Mouse (Mus musculus) hindbrain, postnatal 0 days (tissue): ENCODE data around the gene Arid3b. TPM values are rescaled to one million over a fixed set of nuclear protein-coding genes. Genes with fewer than 3 reads are reported as not detected.

Source experiments
- ATAC-seq: fragments of 200-750 bp; cut with Nextera tagmentation; 2 replicates; pipeline ENCODE4 v1.8.0; 2017; ENCODE audit warnings: mild to moderate bottlenecking, moderate TSS enrichment, moderate library complexity
- DNase-seq: peaks from one replicate; pipeline ENCODE4 v3.0.0-alpha.2; 2015; ENCODE audit warnings: low spot score
- H3K27ac ChIP-seq: fragments of 300-500 bp; sonication (generic); 2 replicates; pipeline ENCODE4 v1.5.1; 2014; ENCODE audit warnings: mild to moderate bottlenecking
- H3K27me3 ChIP-seq: fragments of 300-500 bp; sonication (generic); 2 replicates; pipeline ENCODE4 v1.6.1; 2014; ENCODE audit warnings: low read length, mixed read lengths; ENCODE audit not compliant: insufficient read depth
- H3K36me3 ChIP-seq: fragments of 300-500 bp; sonication (generic); 2 replicates; pipeline ENCODE4 v1.6.1; 2014; ENCODE audit warnings: low read length, mixed read lengths; ENCODE audit not compliant: insufficient read depth
- H3K4me1 ChIP-seq: fragments of 300-500 bp; sonication (generic); 2 replicates; pipeline ENCODE4 v1.6.1; 2014; ENCODE audit warnings: antibody characterized with exemption, low read length, mixed read lengths; ENCODE audit not compliant: insufficient read depth
- H3K4me2 ChIP-seq: fragments of 300-500 bp; sonication (generic); 2 replicates; pipeline ENCODE4 v1.6.1; 2014; ENCODE audit warnings: low read depth, mild to moderate bottlenecking, low read length, moderate library complexity, mixed read lengths
- H3K4me3 ChIP-seq: fragments of 300-500 bp; sonication (generic); 2 replicates; pipeline ENCODE4 v1.5.1; 2014; ENCODE audit warnings: low read length
- H3K9ac ChIP-seq: fragments of 300-500 bp; sonication (generic); replicated peaks from 2 replicates; pipeline ENCODE4 v1.6.1; 2014; ENCODE audit warnings: mild to moderate bottlenecking, low read length, moderate library complexity, mixed read lengths
- H3K9me3 ChIP-seq: fragments of 300-500 bp; sonication (generic); 2 replicates; pipeline ENCODE4 v1.6.1; 2016; ENCODE audit warnings: low read length, mixed read lengths
- CTCF ChIP-seq: IDR thresholded peaks from 2 replicates; pipeline ENCODE4 v1.5.1; 2016; ENCODE audit warnings: antibody characterized with exemption, control low read depth, low read depth
- WGBS: fragments of 180-500 bp; shearing (Covaris S2); extraction: QIAGEN DNeasy Blood & Tissue Kit; methylation state at CpG from one replicate; pipeline ENCODE4 v1.1.7; 2014; 5-methylcytosine and 5-hydroxymethylcytosine counted together
- polyA plus RNA-seq: library from polyadenylated mRNA; unstranded; fragments of >200 nt; fragmentation: Nextera tagmentation; extraction: Ambion mirVana; gene quantifications from 2 replicates; pipeline ENCODE4 v1.2.1, GENCODE M21; 2015
- total RNA-seq: library from RNA; depleted of rRNA; stranded (reverse); fragments of >200 nt; gene quantifications from 2 replicates; pipeline ENCODE4 v1.2.3, GENCODE M21; 2014

Gene Arid3b
- total and polyA plus RNA-seq, 2 experiments from 2014 or later, result 4.4 to 7.7 TPM

DNA sequence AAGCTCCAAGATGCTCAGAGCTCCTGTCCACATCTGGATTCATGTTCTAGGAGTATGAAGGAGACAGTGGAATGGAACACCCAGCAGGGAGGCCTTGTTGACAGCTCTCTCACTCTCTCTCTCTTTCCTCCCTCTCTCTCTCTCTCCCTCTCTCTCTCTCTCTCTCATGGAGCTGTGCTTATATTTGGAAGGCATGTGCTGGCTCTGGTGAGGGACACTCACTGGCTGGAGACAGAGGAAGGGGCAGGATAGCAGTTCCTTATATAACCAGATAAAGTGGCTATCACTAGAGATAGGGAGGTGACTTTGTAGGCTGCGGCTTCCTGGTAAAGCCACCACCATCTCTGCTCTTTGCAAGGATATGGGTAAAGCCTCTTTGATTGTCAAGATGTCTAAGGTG, 66.4 kb downstream of the Arid3b start:
- WGBS, result 96% methylated on average over 1 of the region's 1 CpGs
- Histone ChIP-seq H3K27me3 (no peaks in the 10 kb centered on the region), H3K9me3 (no peaks in the 10 kb centered on the region), H3K27ac (no peak overlapping the region), H3K4me1 (peaks cover 9% of the 10 kb centered on the region; the same call in 1 of the 2 replicates), H3K36me3 (no peaks in the 10 kb centered on the region), H3K4me3 (no peak overlapping the region), H3K4me2 (no peak overlapping the region), H3K9ac (no peak overlapping the region)
- ATAC-seq (no peak), DNase-seq (no peak)
- TF ChIP-seq CTCF, result no peak

DNA sequence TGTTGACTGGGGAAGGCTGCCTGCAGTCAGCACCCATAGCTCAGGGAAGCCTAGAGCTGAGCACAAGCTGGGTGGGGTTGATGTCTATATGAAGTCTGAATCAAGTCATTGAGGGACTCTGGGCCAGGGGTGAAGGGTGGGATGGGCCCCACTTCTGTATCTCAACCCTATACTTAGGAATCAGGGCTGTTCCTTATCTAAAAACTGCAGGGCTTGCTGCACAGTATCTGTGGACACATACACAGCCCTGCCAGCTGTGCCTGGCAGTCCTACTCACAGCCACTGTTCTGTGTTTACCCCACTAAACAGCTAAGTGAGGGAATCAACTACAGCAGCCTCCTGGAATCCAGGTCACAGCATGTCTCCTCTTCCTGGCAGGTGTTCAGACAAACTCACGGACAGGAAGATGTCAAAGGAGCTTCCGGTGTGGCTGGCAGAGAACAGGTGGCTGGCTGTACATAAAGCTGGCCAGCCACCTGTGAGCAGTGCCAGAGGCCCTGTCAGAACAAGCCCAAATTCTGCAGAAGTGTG, 67.0 kb downstream of the Arid3b start:
- no peak overlapping the region for H3K4me3 ChIP-seq
- H3K4me1 ChIP-seq, result peaks cover 9% of the 10 kb centered on the region; the same call in 1 of the 2 replicates
- H3K27me3 ChIP-seq, result no peaks in the 10 kb centered on the region
- H3K4me2 ChIP-seq, result no peak overlapping the region
- H3K9me3 ChIP-seq, result no peaks in the 10 kb centered on the region
- no peak for TF ChIP-seq CTCF
- DNase-seq, result no peak
- H3K36me3 ChIP-seq, result no peaks in the 10 kb centered on the region
- ATAC-seq, result no peak
- H3K9ac ChIP-seq, result no peak overlapping the region
- WGBS, result 40% methylated on average over 2 of the region's 2 CpGs
- no peak overlapping the region for H3K27ac ChIP-seq

DNA sequence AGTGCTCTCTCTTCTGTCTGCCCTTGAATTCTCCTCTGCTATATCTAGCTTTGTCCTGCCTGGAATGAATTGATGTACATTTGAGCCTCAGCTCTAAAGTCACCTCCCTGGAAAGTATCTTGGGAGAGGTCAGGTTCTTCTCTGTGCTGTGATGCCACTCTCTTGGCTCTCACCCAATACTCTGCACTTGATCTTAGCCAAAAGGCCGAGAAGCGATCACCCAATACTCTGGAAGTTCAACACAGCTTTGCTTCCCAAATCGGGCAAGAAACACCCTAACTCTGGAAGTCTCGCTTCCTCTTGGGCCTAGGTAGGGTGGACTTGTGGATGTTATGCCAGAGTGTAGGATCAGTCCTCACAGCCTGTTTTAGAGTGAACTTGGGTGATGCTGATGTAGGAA, 69.4 kb downstream of the Arid3b start:
- peaks cover 27% of the 10 kb centered on the region for H3K4me1 ChIP-seq
- H3K4me2 ChIP-seq, result no peak overlapping the region
- no peaks in the 10 kb centered on the region for H3K9me3 ChIP-seq
- 89% methylated on average over 4 of the region's 4 CpGs for WGBS
- no peak overlapping the region for H3K4me3 ChIP-seq
- H3K27ac ChIP-seq, result no peak overlapping the region
- H3K36me3 ChIP-seq, result no peaks in the 10 kb centered on the region
- DNase-seq (no peak), ATAC-seq (no peak)
- no peak overlapping the region for H3K9ac ChIP-seq
- TF ChIP-seq CTCF, result no peak
- H3K27me3 ChIP-seq, result no peaks in the 10 kb centered on the region

DNA sequence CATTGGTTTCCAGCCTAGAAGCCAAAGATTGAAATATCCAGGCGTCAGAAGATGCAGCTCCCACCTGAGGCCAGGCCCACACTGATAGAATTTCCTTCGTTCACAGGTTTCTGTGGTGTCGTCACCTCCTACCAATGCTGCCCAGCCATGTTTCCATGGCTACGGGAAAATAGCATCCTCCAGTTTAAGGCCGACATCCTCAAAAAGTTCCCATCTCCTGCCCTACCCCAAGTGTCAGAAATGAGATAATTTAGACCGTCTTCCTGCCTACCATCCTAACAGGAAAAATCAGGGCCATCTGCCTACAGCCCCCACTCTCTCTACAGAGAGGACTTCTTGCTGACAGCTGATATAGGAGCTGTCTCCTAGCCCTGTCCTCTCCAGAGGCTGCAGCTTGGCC, 70.2 kb downstream of the Arid3b start:
- no peaks in the 10 kb centered on the region for H3K9me3 ChIP-seq
- no peak for ATAC-seq
- WGBS, result 27% methylated on average over 6 of the region's 6 CpGs
- H3K4me3 ChIP-seq, result peak overlapping the region; percentile 95
- H3K4me1 ChIP-seq, result peaks cover 31% of the 10 kb centered on the region
- DNase-seq, result no peak
- peak overlapping the region; percentile 99 for H3K9ac ChIP-seq
- H3K4me2 ChIP-seq, result peak overlapping the region; percentile 94
- H3K27ac ChIP-seq, result peak overlapping the region; percentile 99
- H3K27me3 ChIP-seq, result no peaks in the 10 kb centered on the region
- TF ChIP-seq CTCF, result no peak
- H3K36me3 ChIP-seq, result no peaks in the 10 kb centered on the region

DNA sequence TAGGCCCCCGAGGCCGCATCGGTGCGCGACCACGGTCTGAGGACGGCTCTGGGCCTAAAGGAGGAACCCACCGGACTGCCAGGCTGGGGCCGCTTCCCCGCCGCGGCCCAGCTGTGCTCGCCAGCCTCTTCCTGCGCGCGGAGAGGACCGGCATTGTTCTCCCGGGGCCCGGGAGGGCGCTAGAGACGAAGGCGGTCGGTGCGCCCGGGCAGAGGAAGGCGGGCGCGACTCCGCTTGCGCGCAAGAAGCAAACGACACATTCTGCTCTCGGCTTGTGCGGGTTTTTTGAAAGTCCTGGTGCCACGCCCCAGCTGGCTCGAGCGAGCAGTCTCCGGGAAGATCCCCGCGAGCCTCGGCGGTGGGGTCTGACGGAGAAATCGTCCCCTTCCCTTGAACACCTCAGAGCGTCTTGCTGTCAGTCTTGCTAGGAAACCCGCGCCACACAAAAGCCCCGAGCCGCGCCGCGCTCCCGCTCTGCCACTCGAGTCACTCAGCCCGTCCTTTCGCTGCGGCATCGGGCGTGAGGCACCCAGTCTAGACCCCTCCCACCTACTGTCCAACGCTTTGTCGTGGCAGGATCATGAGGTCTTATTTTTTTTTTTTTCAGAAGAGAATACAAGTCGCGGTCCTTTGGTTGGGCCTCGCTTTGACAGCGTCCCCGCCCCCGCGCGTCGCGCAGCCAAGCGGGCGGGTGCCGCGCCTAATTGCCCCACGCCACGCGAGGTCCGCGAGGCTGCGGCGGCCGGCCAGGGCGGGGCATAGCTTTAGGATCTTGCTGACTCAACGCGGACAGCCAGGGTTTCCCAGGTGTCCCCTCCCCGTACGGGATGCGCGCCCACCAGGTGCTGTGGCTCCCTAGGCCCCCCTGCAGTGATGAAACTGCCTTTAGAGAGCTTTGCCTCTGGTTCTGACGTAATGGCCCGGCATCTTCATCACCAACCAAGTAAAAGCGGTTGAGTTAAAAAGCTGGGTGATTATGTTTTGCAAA, 70.9 kb downstream of the Arid3b start, which contains the start of gene Clk3:
Gene Clk3, minus strand, starts transcription at position 497 of the 988 bp plus-strand sequence.
- Histone ChIP-seq H3K4me3 (peak within 1 kb of the TSS; percentile 95), H3K9me3 (no peaks in the 10 kb centered on the region), H3K27me3 (no peaks in the 10 kb centered on the region), H3K27ac (peak within 1 kb of the TSS; percentile 99), H3K4me1 (peaks cover 31% of the 10 kb centered on the region), H3K4me2 (peak within 1 kb of the TSS; percentile 94), H3K9ac (peak within 1 kb of the TSS; percentile 99), H3K36me3 (peaks cover 3% of the 10 kb centered on the region)
- under 1% methylated on average over 93 of the region's 93 CpGs for WGBS
- ATAC-seq, result peak; percentile 63
- peak; percentile 20; the same call in 1 of the 2 replicates for TF ChIP-seq CTCF
- DNase-seq, result peak; percentile 83

GRCm38 (mm10) chr9:57764974-57765363, 71.6 kb downstream of the Arid3b start:
- Histone ChIP-seq H3K27ac (peak overlapping the region; percentile 99), H3K4me2 (peak overlapping the region; percentile 94), H3K27me3 (no peaks in the 10 kb centered on the region), H3K36me3 (peaks cover 10% of the 10 kb centered on the region), H3K4me3 (peak overlapping the region; percentile 95), H3K9me3 (no peaks in the 10 kb centered on the region), H3K9ac (peak overlapping the region; percentile 99), H3K4me1 (peaks cover 31% of the 10 kb centered on the region)
- no peak for TF ChIP-seq CTCF
- ATAC-seq (peak; percentile 91), DNase-seq (peak; percentile 96)
- WGBS, result under 1% methylated on average over 38 of the region's 45 CpGs
